Mouse (Mus musculus): ENCODE data around the gene Chsy1.

DNA sequence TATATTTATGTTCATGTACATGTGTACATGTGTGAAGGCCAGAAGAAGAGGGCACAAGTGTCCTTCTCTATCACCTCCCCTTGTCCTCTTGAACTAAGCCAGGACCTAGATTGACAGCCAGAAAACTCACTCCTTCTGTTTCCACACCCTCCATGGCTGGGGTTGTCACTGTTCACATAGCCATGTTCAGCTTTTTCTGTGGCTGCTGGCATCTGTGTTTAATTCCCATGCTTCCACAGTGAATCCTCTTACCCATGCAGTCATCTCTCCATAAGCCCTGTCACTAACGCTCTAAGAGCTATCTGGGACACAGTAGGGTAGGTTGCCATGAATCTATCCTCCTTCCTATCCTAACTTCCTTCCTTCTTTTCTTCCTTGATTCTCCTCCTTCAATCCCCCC, 86.6 kb downstream of the Chsy1 start:
- TF ChIP-seq CTCF (IDR thresholded peaks at IDR 0.05; ENCODE audit: low read depth) (no peak), EP300 (IDR thresholded peaks at IDR 0.05; ENCODE audit: low read depth) (no peak)

Measured in liver, embryonic 14.5 days (tissue).